8 mouse cellular contexts compared by ENCODE assay signal in genomic region chr9:108569381-108570206, GRCm38 (mm10). TPM values are rescaled to one million over a fixed set of nuclear protein-coding genes. Genes with fewer than 3 reads are reported as not detected.
A peak's percentile ranks its signal among the peaks of the same experiment; 100 is the strongest.
DNase-seq lines count a peak whose midpoint lies in the region; ATAC-seq lines count a peak whose summit lies in the region.

TSS of gene Dalrd3 (plus strand) at chr9:108569886.

- H3K79me2 ChIP-seq in macrophage (ENCODE audit: inconsistent target): peaks cover 15% of the 10 kb centered on the region; the same call in 1 of the 2 replicates

- H3K4me3 ChIP-seq in hindbrain, embryonic 13.5 days: peak within 1 kb of the TSS; percentile 63
- H3K4me3 ChIP-seq in macrophage (ENCODE audit: inconsistent target): peak within 1 kb of the TSS; percentile 86

- H3K9ac ChIP-seq in hindbrain, embryonic 13.5 days: peak within 1 kb of the TSS; percentile 77

- H3K9me3 ChIP-seq in hindbrain, embryonic 13.5 days: no peaks in the 10 kb centered on the region

- peak; percentile 98 for DNase-seq in R1 (ENCODE audit: low read depth, low spot score)
- DNase-seq in cerebellum, postnatal 14 days: peak; percentile 92 to 94
- DNase-seq in frontal cortex, postnatal 14 days (ENCODE audit: low spot score in 2 of 2): peak; percentile 85 to 87
- DNase-seq in left cerebral cortex, adult 11 months (ENCODE audit: low spot score): peak; percentile 89
- peak; percentile 94 for DNase-seq in right cerebral cortex, adult 18-20 months
- peak; percentile 71 for DNase-seq in urinary bladder, postnatal 10 days (ENCODE audit: low spot score)

- H3K27ac ChIP-seq in hindbrain, embryonic 13.5 days: peak within 1 kb of the TSS; percentile 83
- H3K27ac ChIP-seq in macrophage: peak within 1 kb of the TSS; percentile 94; the same call in 1 of the 2 replicates

- peaks cover 64% of the 10 kb centered on the region for H3K4me1 ChIP-seq in hindbrain, embryonic 13.5 days (replicated peaks)

- 6% methylated on average over 42 of the region's 42 CpGs for WGBS in hindbrain, embryonic 13.5 days
- WGBS in macrophage (ENCODE audit: missing documents): 2% methylated on average over 42 of the region's 42 CpGs

- H3K4me2 ChIP-seq in hindbrain, embryonic 13.5 days: peak within 1 kb of the TSS; percentile 98

- peak; percentile 67 for ATAC-seq in hindbrain, embryonic 13.5 days (ENCODE audit: low FRiP score)

- H3K27me3 ChIP-seq in hindbrain, embryonic 13.5 days: no peaks in the 10 kb centered on the region

- H3K36me3 ChIP-seq in hindbrain, embryonic 13.5 days: peaks cover 54% of the 10 kb centered on the region
- H3K36me3 ChIP-seq in macrophage (ENCODE audit: inconsistent target): peaks cover 22% of the 10 kb centered on the region

RNA-seq across cellular contexts. Expression of gene Dalrd3, which starts in this region (rescaled TPM):
- 285 and 314 TPM in 2 replicates for polyA plus RNA-seq in hindbrain, embryonic 13.5 days (2015; fragmentation: Nextera tagmentation; extraction: Ambion mirVana)
- total RNA-seq in macrophage (2018; cell fraction: chromatin; rRNA removed): 100 to 1,000 TPM; 111 to 364 (median 168) TPM
- total RNA-seq in macrophage (2018; cell fraction: cytosol; rRNA removed): 10 to 100 TPM; 10.1 to 22.6 (median 15.8) TPM
- total RNA-seq in macrophage (2018; cell fraction: nucleus; rRNA removed): 100 to 1,000 TPM in 10 of 26 experiments, 10 to 100 TPM in 16; 41.5 to 236 (median 90.1) TPM
- polyA plus RNA-seq in macrophage (2018): 17.5 to 30.5 TPM (median 20.5 TPM) in 3 replicates

Comparison
In these comparisons a context has a peak if more than half of its experiments do, and no peak if none do; other contexts are left out.
1. Peak in every context shown above with its lines: DNase-seq, ATAC-seq, H3K4me3 ChIP-seq and H3K27ac ChIP-seq.